Mouse (Mus musculus) neural tube, postnatal 0 days (tissue): ENCODE results near the gene Ybey. TPM values are rescaled to one million over a fixed set of nuclear protein-coding genes. Genes with fewer than 3 reads are reported as not detected.

Experiments
- polyA plus RNA-seq: library from polyadenylated mRNA; unstranded; fragments of >200 nt; fragmentation: Nextera tagmentation; extraction: Ambion mirVana; gene quantifications from 2 replicates; pipeline ENCODE4 v1.2.1, GENCODE M21; 2015

Ybey gene
- 4.1 and 4.3 TPM in 2 replicates for polyA plus RNA-seq

DNA sequence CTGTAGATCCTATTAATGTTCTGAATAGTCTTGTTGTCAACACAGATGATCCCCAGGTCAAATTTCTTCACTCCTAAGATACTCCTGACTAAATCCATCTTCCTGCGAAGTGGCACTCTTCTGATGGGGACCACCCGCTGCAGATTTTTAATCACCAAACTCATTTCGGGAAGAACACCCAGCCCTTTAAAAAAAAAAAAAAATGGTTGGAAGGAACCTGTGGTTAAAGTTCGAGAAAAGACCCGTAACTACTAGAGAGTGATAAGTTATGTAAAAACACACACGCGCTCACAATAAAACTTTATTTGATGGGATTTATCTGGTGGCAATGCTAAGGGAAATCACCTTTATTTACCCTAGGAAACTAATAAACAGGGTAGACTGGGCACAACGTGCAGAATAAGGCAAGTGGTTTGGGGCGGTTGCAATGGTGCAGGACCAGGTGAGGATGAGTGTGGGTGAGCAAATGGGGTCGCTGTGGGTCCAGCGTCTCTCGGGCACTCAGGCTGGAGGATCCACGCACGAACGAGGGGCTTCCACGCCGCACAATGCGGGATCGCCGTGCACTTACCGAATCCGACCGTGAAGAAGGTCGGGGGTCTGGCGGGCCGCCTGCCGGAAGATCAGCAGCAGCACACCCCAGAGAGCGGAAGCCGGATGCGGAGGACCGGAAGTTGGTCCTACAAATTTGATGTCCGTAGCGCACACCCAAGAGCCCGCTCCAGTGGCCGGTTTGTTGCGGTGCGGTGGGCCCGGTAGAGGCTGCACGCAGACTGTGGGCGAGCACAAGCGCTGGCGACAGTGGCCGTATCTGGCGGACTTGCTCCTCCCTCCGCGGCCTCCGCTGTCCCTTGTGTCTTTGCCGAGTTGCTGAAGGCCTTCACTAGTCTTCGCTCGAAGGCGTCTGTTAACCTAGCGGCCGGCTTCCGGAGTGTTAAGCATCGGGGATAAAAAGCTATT lies at the start of gene Ybey, which contains the start of gene Mcm3ap:
Ybey (minus strand) TSS at position 912 of the 960 bp plus-strand sequence.
Mcm3ap (plus strand) TSS at position 725 of the 960 bp plus-strand sequence.

DNA sequence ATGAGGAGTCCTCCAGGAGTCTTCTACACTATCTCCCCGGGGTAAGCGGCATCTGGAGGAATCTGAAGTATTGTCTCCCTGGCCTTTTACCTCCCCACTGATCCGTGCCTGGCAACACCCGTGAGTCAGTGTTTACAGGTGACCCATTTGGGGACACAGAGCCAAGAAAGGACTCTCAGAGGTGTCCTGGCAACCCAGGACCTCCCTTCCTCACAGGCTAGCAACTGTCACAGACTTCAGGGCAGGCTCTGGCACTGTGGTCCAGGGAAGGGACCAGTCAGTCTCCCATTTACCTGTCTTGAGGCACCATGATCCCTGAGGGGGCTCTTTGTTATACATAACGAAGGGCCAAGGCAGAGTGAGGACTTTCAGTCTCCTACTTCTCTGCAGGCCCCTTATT lies 20.1 kb downstream of the Ybey start, which contains the start of gene 2610028H24Rik:
2610028H24Rik (plus strand) TSS at position 231 of the 400 bp plus-strand sequence.

DNA sequence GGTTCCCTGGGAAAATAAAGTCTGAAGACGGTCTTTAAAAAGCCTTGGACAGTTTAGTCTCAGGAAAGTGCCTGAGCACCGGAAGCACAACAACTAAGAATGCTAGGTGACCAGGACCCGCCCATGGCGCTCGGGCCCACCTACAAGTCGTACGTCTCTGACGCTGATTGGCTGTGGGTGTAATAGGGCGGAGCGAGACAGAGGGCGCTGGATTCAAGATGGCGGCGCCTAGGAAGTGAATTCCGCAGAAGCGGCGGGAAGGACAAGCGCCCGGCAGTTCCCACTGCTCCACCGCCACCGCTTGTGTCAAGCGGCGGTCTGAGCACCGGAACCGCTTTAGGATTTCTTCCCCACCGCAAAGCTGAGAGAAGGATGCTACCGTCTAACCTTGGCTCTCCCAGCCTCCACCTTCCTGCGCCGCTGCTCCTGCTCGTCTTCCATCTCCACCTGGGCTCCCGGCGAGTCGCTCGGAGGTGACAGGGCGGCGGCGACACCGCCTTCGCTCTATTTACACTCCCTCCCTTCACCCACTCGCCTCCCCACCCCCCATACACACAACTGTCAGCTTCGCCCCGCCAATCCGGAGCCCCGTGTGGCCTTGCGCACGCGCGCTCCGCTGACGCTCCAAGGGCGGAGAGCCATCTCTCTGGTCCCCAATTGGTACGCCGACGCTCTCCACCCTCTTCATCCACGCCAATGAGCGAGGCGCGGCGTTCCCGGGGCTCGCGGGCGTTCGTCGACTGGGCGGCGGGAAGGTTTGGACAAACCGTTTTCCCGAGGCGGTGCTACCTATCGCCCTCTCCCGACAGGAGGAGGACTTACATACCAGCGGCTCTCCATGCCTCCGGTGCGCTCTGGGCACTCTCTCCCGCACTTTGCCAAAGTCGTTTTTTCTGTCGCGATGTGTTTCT lies 26.5 kb downstream of the Ybey start, which contains the start of gene Pcnt:
Pcnt (minus strand) TSS at position 609 of the 911 bp plus-strand sequence.

DNA sequence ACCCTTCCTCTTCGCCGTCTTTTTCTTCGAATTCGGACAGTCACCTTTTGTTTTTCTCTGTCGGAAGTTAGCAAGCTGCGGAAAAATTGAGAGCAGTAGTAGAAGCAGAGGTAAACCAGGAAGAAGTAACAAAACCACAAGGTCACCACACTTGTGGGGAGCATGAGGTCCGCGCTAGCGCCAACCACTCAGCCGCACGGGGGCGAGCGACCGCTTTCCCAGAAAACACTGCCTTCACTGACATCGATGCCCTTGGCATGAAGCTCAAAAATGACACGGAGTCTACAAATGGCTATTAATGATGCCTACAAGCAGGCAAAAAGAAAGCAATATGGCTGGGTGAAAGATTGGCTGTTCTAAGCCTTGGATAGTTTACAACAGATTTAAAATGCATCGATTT lies 28.6 kb downstream of the Ybey start, which contains the start of gene AC141477.1:
AC141477.1 (minus strand) TSS at position 164 of the 400 bp plus-strand sequence.

Other genes starting within 250 kb of the Ybey start
- gene Prmt2, start 231.2 kb downstream of the Ybey start, polyA plus RNA-seq: 231 and 271 TPM in 2 replicates
- 35.8 and 42.6 TPM in 2 replicates for gene S100b, start 215.3 kb downstream of the Ybey start, polyA plus RNA-seq
- gene Dip2a, start 123.8 kb downstream of the Ybey start, polyA plus RNA-seq: 14.0 and 17.5 TPM in 2 replicates
- gene AC141477.1, start 28.7 kb downstream of the Ybey start, polyA plus RNA-seq: not detected in 2 replicates
- gene Pcnt, start 26.3 kb downstream of the Ybey start, polyA plus RNA-seq: 3.9 and 5.4 TPM in 2 replicates
- not detected in 2 replicates for gene 2610028H24Rik, start 20.0 kb downstream of the Ybey start, polyA plus RNA-seq
- gene Mcm3ap, start 187 bp downstream of the Ybey start, polyA plus RNA-seq: 46.6 and 50.0 TPM in 2 replicates
- gene Lss, start 62.5 kb upstream of the Ybey start, polyA plus RNA-seq: 31.1 and 36.7 TPM in 2 replicates
- gene Spatc1l, start 93.2 kb upstream of the Ybey start, polyA plus RNA-seq: not detected in 2 replicates
- 0.13 and 0.18 TPM in 2 replicates for gene Ftcd, start 106.5 kb upstream of the Ybey start, polyA plus RNA-seq
- gene Col6a2, start 154.5 kb upstream of the Ybey start, polyA plus RNA-seq: 32.1 and 42.3 TPM in 2 replicates